Mouse (Mus musculus) forebrain, postnatal 0 days (tissue): Measurements from ENCODE around the gene Ugt1a9. TPM values are rescaled to one million over a fixed set of nuclear protein-coding genes. Genes with fewer than 3 reads are reported as not detected.
"Not testable (repeated sequence)": the region's sequence is repeated elsewhere in the genome, so short reads cannot be mapped to it uniquely, and the experiment has no call there.

Source experiments
- ATAC-seq: fragments of 200-750 bp; cut with Nextera tagmentation; 2 replicates; pipeline ENCODE4 v1.8.0; 2017; ENCODE audit warnings: mild to moderate bottlenecking, moderate library complexity
- DNase-seq: peaks from one replicate; pipeline ENCODE4 v3.0.0-alpha.2; 2015
- H3K27ac ChIP-seq: fragments of 300-500 bp; sonication (generic); 2 replicates; pipeline ENCODE4 v1.5.1; 2014; ENCODE audit warnings: low read depth, mild to moderate bottlenecking, antibody characterized with exemption, low read length, moderate library complexity, mixed read lengths
- H3K27me3 ChIP-seq: fragments of 300-500 bp; sonication (generic); 2 replicates; pipeline ENCODE4 v1.6.1; 2014; ENCODE audit warnings: mild to moderate bottlenecking, low read length, mixed read lengths; ENCODE audit not compliant: insufficient read depth
- H3K36me3 ChIP-seq: fragments of 300-500 bp; sonication (generic); 2 replicates; pipeline ENCODE4 v1.6.1; 2014; ENCODE audit warnings: mild to moderate bottlenecking, moderate library complexity; ENCODE audit not compliant: insufficient read depth
- H3K4me1 ChIP-seq: fragments of 300-500 bp; sonication (generic); 2 replicates; pipeline ENCODE4 v1.6.1; 2014; ENCODE audit warnings: antibody characterized with exemption; ENCODE audit not compliant: insufficient read depth
- H3K4me2 ChIP-seq: fragments of 300-500 bp; sonication (generic); 2 replicates; pipeline ENCODE4 v1.6.1; 2014; ENCODE audit warnings: low read depth, mild to moderate bottlenecking, moderate library complexity
- H3K4me3 ChIP-seq: fragments of 300-500 bp; sonication (generic); 2 replicates; pipeline ENCODE4 v1.5.1; 2014; ENCODE audit warnings: low read depth, low read length, mixed read lengths
- H3K9ac ChIP-seq: fragments of 300-500 bp; sonication (generic); 2 replicates; pipeline ENCODE4 v1.6.1; 2014; ENCODE audit warnings: mild to moderate bottlenecking
- H3K9me3 ChIP-seq: fragments of 300-500 bp; sonication (generic); 2 replicates; pipeline ENCODE4 v1.6.1; 2016; ENCODE audit warnings: low read length
- CTCF ChIP-seq: sonication (generic); IDR thresholded peaks from 2 replicates; pipeline ENCODE4 v1.5.1; 2016; ENCODE audit warnings: antibody characterized with exemption, control low read depth, low read depth
- WGBS: fragments of 180-500 bp; shearing (Covaris S2); extraction: QIAGEN DNeasy Blood & Tissue Kit; methylation state at CpG from one replicate; pipeline ENCODE4 v1.1.7; 2014; 5-methylcytosine and 5-hydroxymethylcytosine counted together
- polyA plus RNA-seq: library from polyadenylated mRNA; unstranded; fragments of >200 nt; fragmentation: Nextera tagmentation; extraction: Ambion mirVana; gene quantifications from 2 replicates; pipeline ENCODE4 v1.2.1, GENCODE M21; 2015
- total RNA-seq: library from RNA; depleted of rRNA; stranded (reverse); fragments of >200 nt; gene quantifications from 2 replicates; pipeline ENCODE4 v1.2.3, GENCODE M21; 2014

Gene Ugt1a9
- total and polyA plus RNA-seq, 2 experiments from 2014 or later: not detected

- ATAC-seq (no peak), DNase-seq (no peak)
- Histone ChIP-seq H3K4me3 (no peak overlapping the region), H3K27ac (no peak overlapping the region), H3K27me3 (no peaks in the 10 kb centered on the region), H3K9me3 (no peaks in the 10 kb centered on the region), H3K4me1 (no peaks in the 10 kb centered on the region), H3K9ac (no peak overlapping the region), H3K4me2 (no peak overlapping the region), H3K36me3 (no peaks in the 10 kb centered on the region)
- TF ChIP-seq CTCF: no peak
- WGBS: 60% methylated on average over 2 of the region's 2 CpGs
Observed at GRCm38 (mm10) chr1:88136646-88137045, 66.0 kb downstream of the Ugt1a9 start.

GRCm38 (mm10) chr1:88137264-88137663 is 66.7 kb downstream of the Ugt1a9 start:
- H3K27ac ChIP-seq: no peak overlapping the region
- DNase-seq (no peak), ATAC-seq (no peak)
- WGBS: 94% methylated on average over 3 of the region's 3 CpGs
- no peak overlapping the region for H3K4me3 ChIP-seq
- H3K9me3 ChIP-seq: no peaks in the 10 kb centered on the region
- no peaks in the 10 kb centered on the region for H3K4me1 ChIP-seq
- no peak overlapping the region for H3K9ac ChIP-seq
- no peak for TF ChIP-seq CTCF
- no peaks in the 10 kb centered on the region for H3K27me3 ChIP-seq
- no peak overlapping the region for H3K4me2 ChIP-seq
- no peaks in the 10 kb centered on the region for H3K36me3 ChIP-seq

GRCm38 (mm10) chr1:88138145-88138544 is 67.5 kb downstream of the Ugt1a9 start:
- Histone ChIP-seq H3K4me3 (no peak overlapping the region), H3K9me3 (no peaks in the 10 kb centered on the region), H3K4me2 (no peak overlapping the region), H3K9ac (no peak overlapping the region), H3K27me3 (no peaks in the 10 kb centered on the region), H3K4me1 (no peaks in the 10 kb centered on the region), H3K27ac (no peak overlapping the region), H3K36me3 (no peaks in the 10 kb centered on the region)
- ATAC-seq (no peak), DNase-seq (no peak)
- 93% methylated on average over 1 of the region's 1 CpGs for WGBS
- TF ChIP-seq CTCF: no peak

- not testable (repeated sequence) for H3K36me3 ChIP-seq, H3K4me3 ChIP-seq, H3K4me2 ChIP-seq, DNase-seq, H3K9ac ChIP-seq, H3K4me1 ChIP-seq, H3K9me3 ChIP-seq, ATAC-seq, H3K27me3 ChIP-seq, H3K27ac ChIP-seq
- WGBS: 40% methylated on average over 1 of the region's 1 CpGs
Observed at GRCm38 (mm10) chr1:88140492-88140891, 69.9 kb downstream of the Ugt1a9 start.

GRCm38 (mm10) chr1:88143966-88144675 is 73.5 kb downstream of the Ugt1a9 start:
- TF ChIP-seq CTCF: peak; percentile 44; the same call in 1 of the 2 replicates
- not testable (repeated sequence) for H3K9ac ChIP-seq, H3K36me3 ChIP-seq, H3K4me2 ChIP-seq, H3K27ac ChIP-seq, H3K4me3 ChIP-seq, H3K4me1 ChIP-seq, H3K9me3 ChIP-seq, H3K27me3 ChIP-seq
- ATAC-seq (peak; percentile 61), DNase-seq (peak; percentile 24)
- 2% methylated on average over 5 of the region's 5 CpGs for WGBS

DNA sequence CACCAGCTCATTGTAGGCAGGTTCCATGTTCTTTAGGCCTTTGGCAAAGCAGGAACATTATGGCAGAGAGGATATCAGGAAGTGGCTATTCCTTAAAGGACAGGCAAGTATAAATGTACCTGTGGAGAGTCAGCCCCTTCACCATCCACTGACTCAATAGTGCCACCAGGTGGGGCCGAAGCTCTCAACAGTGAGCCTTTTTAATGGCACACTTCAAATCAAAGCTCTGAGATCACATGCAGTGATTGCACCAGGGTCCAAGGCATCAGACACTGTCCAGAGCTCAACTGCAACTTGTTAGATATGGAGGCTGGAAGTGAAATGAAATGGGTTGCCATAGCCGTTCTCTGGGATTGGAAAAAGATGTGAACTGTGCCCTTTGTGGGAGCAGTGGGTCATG is 74.7 kb downstream of the Ugt1a9 start:
- not testable (repeated sequence) for H3K9ac ChIP-seq, H3K27me3 ChIP-seq, H3K4me2 ChIP-seq, H3K9me3 ChIP-seq, H3K27ac ChIP-seq, H3K4me1 ChIP-seq, H3K4me3 ChIP-seq, ATAC-seq, H3K36me3 ChIP-seq, DNase-seq
- 71% methylated on average over 2 of the region's 2 CpGs for WGBS
- TF ChIP-seq CTCF: peak; percentile 32

- not testable (repeated sequence) for DNase-seq, H3K36me3 ChIP-seq, H3K27ac ChIP-seq, H3K9ac ChIP-seq, H3K4me2 ChIP-seq, H3K27me3 ChIP-seq, H3K4me1 ChIP-seq, H3K9me3 ChIP-seq, H3K4me3 ChIP-seq
- WGBS: 75% methylated on average over 2 of the region's 2 CpGs
- ATAC-seq: peak; percentile 61; the same call in 1 of the 2 replicates
- peak; percentile 56 for TF ChIP-seq CTCF
Observed at GRCm38 (mm10) chr1:88150133-88150532, 79.5 kb downstream of the Ugt1a9 start.
